In genomic region chr13:49426736-49427135, GRCm38 (mm10) we compare ENCODE assay signal across 14 mouse cellular contexts.
"Had no signal": no experiment of that assay in that cellular context is flagged by ENCODE, and none has a peak within 500 bp of the region (broad histone marks: within the 10 kb centered on the region; RNA-seq: fewer than 3 reads in every experiment).

No protein-coding gene starts in this region.

- H3K9ac ChIP-seq: liver, embryonic 13.5 days had no signal

- H3K27ac ChIP-seq: liver, embryonic 13.5 days had no signal

- H3K9me3 ChIP-seq: liver, embryonic 13.5 days had no signal

- H3K36me3 ChIP-seq: liver, embryonic 13.5 days had no signal

- H3K4me3 ChIP-seq: left cerebral cortex, adult 2 months; liver, embryonic 13.5 days had no signal

- H3K27me3 ChIP-seq: liver, embryonic 13.5 days had no signal

- H3K4me2 ChIP-seq: liver, embryonic 13.5 days; midbrain, embryonic 11.5 days had no signal

- DNase-seq: kidney, postnatal 14 days; kidney, postnatal 4 days; layer of hippocampus, adult 9-11 months; layer of hippocampus, postnatal 36 days; liver, embryonic 13.5 days; lung, adult 2 months; lung, postnatal 14 days; lung, postnatal 4 days; midbrain, embryonic 14.5 days; right cerebral cortex, postnatal 14 days; right cerebral cortex, postnatal 4 days; thymus, postnatal 25 days had no signal
